Mouse (Mus musculus): ENCODE data around the gene Vmp1.

DNA sequence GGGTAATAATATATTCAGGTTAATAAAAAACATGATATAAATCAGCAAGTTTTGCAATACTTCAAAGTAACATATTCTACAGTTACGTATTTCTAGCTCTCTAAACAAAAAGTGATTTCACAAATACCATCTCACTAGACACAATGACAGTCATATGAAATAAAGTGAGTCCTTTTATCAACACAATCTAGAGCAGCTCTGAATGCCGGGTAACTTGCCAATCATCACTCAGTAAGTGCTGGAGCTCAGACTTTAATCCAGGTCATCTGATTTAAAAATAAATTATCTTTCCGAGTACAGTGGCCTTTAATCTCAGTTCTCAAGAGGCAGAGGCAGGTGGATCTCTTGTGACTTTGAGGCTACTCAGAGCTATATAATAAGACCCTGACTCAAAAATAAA, 2.2 kb downstream of the Vmp1 start:
- TF ChIP-seq CTCF (IDR thresholded peaks at IDR 0.05; ENCODE audit: borderline replicate concordance, insufficient read depth, low read depth, low read length) (no peak), POLR2A (IDR thresholded peaks at IDR 0.05; ENCODE audit: borderline replicate concordance, insufficient read depth, low read length) (no peak)
